Mouse (Mus musculus): ENCODE measurements at regions not wholly inside any gene's neighbourhood (a gene's known extent, or its start where the extent isn't known, plus 50 kb on each side); places are given as distances from the start of the nearest gene placed in this dataset.

Small RNA genes lying in the stretch of these regions (microRNA-seq; reads per million reads assigned to microRNA genes)
- gene Mir6363 (ENCODE audit: borderline number of aligned reads in 2 of 2), result 0 reads per million in 2 experiments

Data from heart, postnatal 36 days (tissue).